Mouse (Mus musculus): Measurements from ENCODE around the gene Fbxw7.

GRCm38 (mm10) chr3:84843594-84843993, 28.5 kb downstream of the Fbxw7 start:
- TF ChIP-seq E2F4 (IDR thresholded peaks at IDR 0.05; ENCODE audit: insufficient replicate concordance, low read depth, low read length) (no peak), MAX (IDR thresholded peaks at IDR 0.05; ENCODE audit: low read length) (no peak), CTCF (conservative IDR thresholded peaks at IDR 0.05 in 1 of 2, IDR thresholded peaks at IDR 0.05 in 1 of 2; ENCODE audit: low read depth in 2 of 2, low read length in 2 of 2) (peak; percentile 54 to 86), MEF2A (IDR thresholded peaks at IDR 0.05; ENCODE audit: borderline replicate concordance, low read depth, low read length) (no peak), UBTF (IDR thresholded peaks at IDR 0.05; ENCODE audit: low read depth, low read length) (no peak), EP300 (IDR thresholded peaks at IDR 0.05; ENCODE audit: low read length) (no peak), BHLHE40 (IDR thresholded peaks at IDR 0.05; ENCODE audit: low read depth, low read length) (no peak), ELF1 (IDR thresholded peaks at IDR 0.05; ENCODE audit: low read depth, low read length) (no peak), USF2 (conservative IDR thresholded peaks at IDR 0.05; ENCODE audit: low read depth, low read length) (no peak), POLR2A (IDR thresholded peaks at IDR 0.05; ENCODE audit: low read depth, low read length) (no peak), MAFK (IDR thresholded peaks at IDR 0.05; ENCODE audit: insufficient replicate concordance, low read length) (no peak)

All from CH12.LX (cell line).